Mouse (Mus musculus) erythroblast, embryonic 14.5 days (primary cell): ENCODE data around the gene Arsg. TPM values are rescaled to one million over a fixed set of nuclear protein-coding genes. Genes with fewer than 3 reads are reported as not detected.

Source experiments
- H3K27me3 ChIP-seq: 2 replicates; pipeline ENCODE4 v1.6.1; 2012; ENCODE audit warnings: inconsistent platforms; ENCODE audit not compliant: control insufficient read depth
- H3K36me3 ChIP-seq: 2 replicates; pipeline ENCODE4 v1.6.1; 2012; ENCODE audit warnings: mild to moderate bottlenecking, inconsistent platforms; ENCODE audit not compliant: control insufficient read depth
- H3K4me1 ChIP-seq: 2 replicates; pipeline ENCODE4 v1.6.1; 2012; ENCODE audit warnings: inconsistent platforms; ENCODE audit not compliant: control insufficient read depth
- H3K4me3 ChIP-seq: replicated peaks from 2 replicates; pipeline ENCODE3; 2012; ENCODE audit warnings: moderate library complexity, mild to moderate bottlenecking, inconsistent platforms
- H3K9me3 ChIP-seq: 2 replicates; pipeline ENCODE4 v1.6.1; 2012; ENCODE audit warnings: low read length, inconsistent platforms, mixed read lengths; ENCODE audit not compliant: control insufficient read depth
- GATA1 ChIP-seq: IDR thresholded peaks from 2 replicates; pipeline ENCODE4 v1.6.1; 2012; ENCODE audit warnings: low read length, inconsistent platforms, mixed read lengths
- TAL1 ChIP-seq: IDR thresholded peaks from 3 replicates; pipeline ENCODE4 v1.6.1; 2012; ENCODE audit warnings: low read length, inconsistent platforms, mixed read lengths
- polyA plus RNA-seq: library from polyadenylated mRNA; stranded (reverse); fragments of >175 nt; gene quantifications from 2 replicates; pipeline ENCODE4 v1.2.3, GENCODE M21; 2012

Gene Arsg
- polyA plus RNA-seq, 1 experiment, result 0.09 TPM

- Histone ChIP-seq H3K27me3 (no peaks in the 10 kb centered on the region), H3K9me3 (no peaks in the 10 kb centered on the region), H3K36me3 (peaks cover 94% of the 10 kb centered on the region), H3K4me1 (peaks cover 10% of the 10 kb centered on the region), H3K4me3 (no peak overlapping the region)
- TF ChIP-seq GATA1 (no peak), TAL1 (no peak)
These were observed 120.2 kb downstream of the Arsg start for GRCm38 (mm10) chr11:109593200-109593981.

- H3K4me3 ChIP-seq, result no peak overlapping the region
- peaks cover 2% of the 10 kb centered on the region; the same call in 1 of the 2 replicates for H3K9me3 ChIP-seq
- peaks cover 3% of the 10 kb centered on the region for H3K4me1 ChIP-seq
- peaks cover 94% of the 10 kb centered on the region for H3K36me3 ChIP-seq
- H3K27me3 ChIP-seq, result no peaks in the 10 kb centered on the region
- TF ChIP-seq TAL1 (no peak), GATA1 (no peak)
These were observed 121.6 kb downstream of the Arsg start for GRCm38 (mm10) chr11:109594761-109595160.

- H3K36me3 ChIP-seq, result peaks cover 99% of the 10 kb centered on the region
- TF ChIP-seq GATA1, result no peak
- TF ChIP-seq TAL1, result no peak
These were observed 125.8 kb downstream of the Arsg start for GRCm38 (mm10) chr11:109598778-109599570.

GRCm38 (mm10) chr11:109607600-109607999 lies 134.4 kb downstream of the Arsg start:
- H3K4me3 ChIP-seq, result no peak overlapping the region
- peaks cover 48% of the 10 kb centered on the region for H3K36me3 ChIP-seq
- H3K9me3 ChIP-seq, result no peaks in the 10 kb centered on the region
- TF ChIP-seq TAL1, result peak; percentile 19; the same call in 1 of the 3 replicates
- TF ChIP-seq GATA1, result no peak
- H3K4me1 ChIP-seq, result peaks cover 44% of the 10 kb centered on the region
- H3K27me3 ChIP-seq, result no peaks in the 10 kb centered on the region

More at GRCm38 (mm10) chr11:109598778-109599570, 125.8 kb downstream of the Arsg start:
- H3K4me1 ChIP-seq, result peaks cover 3% of the 10 kb centered on the region
- H3K27me3 ChIP-seq, result no peaks in the 10 kb centered on the region
- H3K4me3 ChIP-seq, result no peak overlapping the region
- peaks cover 4% of the 10 kb centered on the region; the same call in 1 of the 2 replicates for H3K9me3 ChIP-seq

- H3K9me3 ChIP-seq, result no peaks in the 10 kb centered on the region
- no peaks in the 10 kb centered on the region for H3K27me3 ChIP-seq
- TF ChIP-seq TAL1 (no peak), GATA1 (no peak)
- peaks cover 58% of the 10 kb centered on the region for H3K4me1 ChIP-seq
- H3K4me3 ChIP-seq, result peak overlapping the region; percentile 99
- H3K36me3 ChIP-seq, result peaks cover 33% of the 10 kb centered on the region
These were observed 135.9 kb downstream of the Arsg start for GRCm38 (mm10) chr11:109608976-109609625.

GRCm38 (mm10) chr11:109610046-109610794 lies 137.0 kb downstream of the Arsg start:
- Histone ChIP-seq H3K4me3 (peak overlapping the region; percentile 99), H3K27me3 (no peaks in the 10 kb centered on the region), H3K4me1 (peaks cover 68% of the 10 kb centered on the region), H3K9me3 (no peaks in the 10 kb centered on the region), H3K36me3 (peaks cover 23% of the 10 kb centered on the region)
- TF ChIP-seq TAL1, result no peak
- no peak for TF ChIP-seq GATA1

- Histone ChIP-seq H3K36me3 (peaks cover 21% of the 10 kb centered on the region), H3K9me3 (no peaks in the 10 kb centered on the region), H3K27me3 (no peaks in the 10 kb centered on the region), H3K4me3 (peak overlapping the region; percentile 99), H3K4me1 (peaks cover 75% of the 10 kb centered on the region)
- TF ChIP-seq TAL1 (no peak), GATA1 (no peak)
These were observed 137.7 kb downstream of the Arsg start for GRCm38 (mm10) chr11:109610795-109611302.

- Histone ChIP-seq H3K9me3 (no peaks in the 10 kb centered on the region), H3K27me3 (no peaks in the 10 kb centered on the region), H3K4me1 (peaks cover 81% of the 10 kb centered on the region), H3K36me3 (peaks cover 20% of the 10 kb centered on the region), H3K4me3 (peak within 1 kb of the TSS; percentile 99)
- TF ChIP-seq GATA1 (0 out of 2 replicates have a peak, but pooled peaks have one; percentile 12), TAL1 (peak; percentile 34; the same call in 1 of the 3 replicates)
These were observed 138.4 kb downstream of the Arsg start, which contains the start of gene Wipi1 for GRCm38 (mm10) chr11:109611303-109612149. Gene Wipi1 (minus strand): TSS chr11:109611967.
